Mouse (Mus musculus): Measurements from ENCODE around the gene Herc3.

GRCm38 (mm10) chr6:58896648-58897047, 65.4 kb downstream of the Herc3 start:
- TF ChIP-seq POLR2A (IDR thresholded peaks at IDR 0.05; ENCODE audit: borderline replicate concordance, low read depth, low read length) (no peak), CTCF (IDR thresholded peaks at IDR 0.05; ENCODE audit: low read depth, low read length) (no peak)

Data from bone marrow macrophage, adult 2 months (primary cell).